Mouse (Mus musculus): ENCODE data around the gene Asf1a. TPM values are rescaled to one million over a fixed set of nuclear protein-coding genes. Genes with fewer than 3 reads are reported as not detected.

The Asf1a gene
- total and polyA plus RNA-seq, 3 experiments, result 65.1 to 91.4 TPM; not detected in 1

DNA sequence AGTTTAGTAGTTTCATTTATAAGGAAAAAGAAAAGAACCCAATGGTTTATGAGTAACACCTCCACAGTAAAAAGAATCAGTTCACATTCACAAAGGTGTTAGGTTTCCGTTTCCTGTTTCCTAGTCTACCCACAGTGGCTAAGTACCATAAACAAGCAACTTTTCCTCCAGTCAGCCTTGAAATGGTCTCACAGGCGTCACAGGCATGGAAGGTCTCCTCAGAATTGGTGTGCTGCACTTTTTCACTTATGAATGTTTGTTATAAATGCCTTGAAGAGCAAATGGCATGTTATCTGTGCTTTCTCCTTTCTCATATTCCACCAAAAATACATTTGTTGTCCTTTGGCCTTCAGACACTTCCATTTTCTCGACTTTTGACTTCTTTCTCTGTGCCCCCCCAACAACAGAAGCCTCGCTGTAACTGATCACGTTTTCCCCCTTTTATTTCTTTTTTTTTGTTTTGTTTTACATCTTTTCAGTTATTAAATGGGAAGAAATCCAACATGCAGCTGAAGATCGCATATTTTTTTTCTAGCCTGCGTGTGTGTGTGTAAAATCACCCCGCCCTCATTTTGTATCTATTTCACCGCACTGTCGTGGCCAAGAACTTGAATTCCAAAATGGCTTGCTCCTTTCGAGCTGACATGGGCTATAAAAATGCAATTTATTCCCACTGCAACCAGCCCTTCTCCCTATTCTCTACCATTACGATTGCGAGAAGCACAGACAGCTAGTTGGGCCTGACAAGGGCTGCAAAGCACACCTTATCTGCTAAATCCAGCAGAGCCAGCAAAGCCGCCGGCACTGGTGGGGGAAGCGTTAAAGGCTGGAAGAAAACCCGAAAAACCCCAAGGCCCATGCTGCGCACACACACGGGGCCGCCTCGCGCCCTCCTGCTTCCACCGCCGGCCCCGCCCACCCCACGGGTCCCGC lies 547 bp upstream of the Asf1a start:
- DNase-seq (ENCODE audit: low read depth, low spot score), result peak; percentile 91
- TF ChIP-seq ETS1 (IDR thresholded peaks at IDR 0.05; ENCODE audit: low read depth, low read length) (no peak), ELF1 (IDR thresholded peaks at IDR 0.05; ENCODE audit: low read depth, low read length) (no peak), E2F4 (IDR thresholded peaks at IDR 0.05; ENCODE audit: borderline replicate concordance, low read depth, low read length) (no peak), TAL1 (IDR thresholded peaks at IDR 0.05; ENCODE audit: low read length) (peak; percentile 46), CHD1 (IDR thresholded peaks at IDR 0.05; ENCODE audit: low read depth, low read length) (no peak; the same call in 1 of the 2 replicates), TBP (IDR thresholded peaks at IDR 0.05; ENCODE audit: low read depth, low read length) (peak; percentile 44), ZMIZ1 (IDR thresholded peaks at IDR 0.05; ENCODE audit: low read depth, low read length) (no peak), JUND (IDR thresholded peaks at IDR 0.05; ENCODE audit: low read depth, low read length) (no peak), GATA1 (IDR thresholded peaks at IDR 0.05; ENCODE audit: low read depth, low read length) (0 out of 2 replicates have a peak, but pooled peaks have one; percentile 4), MAX (IDR thresholded peaks at IDR 0.05; ENCODE audit: low read length) (peak; percentile 12; the same call in 1 of the 2 replicates), BHLHE40 (IDR thresholded peaks at IDR 0.05; ENCODE audit: borderline replicate concordance, low read depth, low read length) (no peak), ZNF384 (IDR thresholded peaks at IDR 0.05; ENCODE audit: low read depth, low read length) (peak; percentile 55), RCOR1 (IDR thresholded peaks at IDR 0.05; ENCODE audit: low read depth, low read length) (no peak), RAD21 (IDR thresholded peaks at IDR 0.05; ENCODE audit: low read depth, low read length) (no peak), ZKSCAN1 (IDR thresholded peaks at IDR 0.05; ENCODE audit: low read depth, low read length) (no peak), UBTF (IDR thresholded peaks at IDR 0.05; ENCODE audit: borderline replicate concordance, insufficient read depth, low read depth, low read length) (no peak), NELFE (IDR thresholded peaks at IDR 0.05; ENCODE audit: low read depth, low read length) (peak; percentile 58), EP300 (IDR thresholded peaks at IDR 0.05; ENCODE audit: low read depth in 1 of 2, low read length in 2 of 2) (peak in 1 of 2 experiments; percentile 4; a peak in 1 of 4 replicates), CTCF (IDR thresholded peaks at IDR 0.05 in 2 of 3, conservative IDR thresholded peaks at IDR 0.05 in 1 of 3; ENCODE audit: control insufficient read depth in 1 of 3, insufficient read depth in 1 of 3, low read depth in 2 of 3, low read length in 3 of 3, poor library complexity in 1 of 3, severe bottlenecking in 1 of 3) (no peak), POLR2AphosphoS2 (IDR thresholded peaks at IDR 0.05; ENCODE audit: low read length) (peak; percentile 82), MAFK (IDR thresholded peaks at IDR 0.05; ENCODE audit: borderline replicate concordance, low read depth, low read length) (no peak), MYB (IDR thresholded peaks at IDR 0.05; ENCODE audit: low read depth, low read length) (no peak), MAZ (IDR thresholded peaks at IDR 0.05; ENCODE audit: low read depth, low read length) (peak; percentile 19; the same call in 1 of the 2 replicates), KAT2A (conservative IDR thresholded peaks at IDR 0.05; ENCODE audit: low read depth, low read length) (no peak; the same call in 1 of the 2 replicates), POLR2AphosphoS5 (IDR thresholded peaks at IDR 0.05; ENCODE audit: borderline replicate concordance, low read depth, low read length) (peak; percentile 16; the same call in 1 of the 2 replicates), POLR2A (IDR thresholded peaks at IDR 0.05; ENCODE audit: control insufficient read depth in 1 of 2, insufficient read depth in 1 of 2, low read depth in 1 of 2, low read length in 2 of 2, poor library complexity in 1 of 2) (peak in 1 of 2 experiments; percentile 62; a peak in 3 of 4 replicates), TCF12 (IDR thresholded peaks at IDR 0.05; ENCODE audit: low read depth, low read length) (no peak; the same call in 1 of the 2 replicates), SIN3A (IDR thresholded peaks at IDR 0.05; ENCODE audit: low read length) (peak; percentile 50), USF2 (IDR thresholded peaks at IDR 0.05; ENCODE audit: borderline replicate concordance in 1 of 2, insufficient read depth in 1 of 2, low read depth in 1 of 2, low read length in 2 of 2) (no peak), GABPA (IDR thresholded peaks at IDR 0.05; ENCODE audit: low read depth, low read length) (no peak), CHD2 (IDR thresholded peaks at IDR 0.05; ENCODE audit: low read length) (no peak), MEF2A (IDR thresholded peaks at IDR 0.05; ENCODE audit: extremely low read depth, insufficient replicate concordance, low read depth, low read length, poor library complexity, severe bottlenecking) (no peak), ZC3H11A (IDR thresholded peaks at IDR 0.05; ENCODE audit: low read depth, low read length) (0 out of 2 replicates have a peak, but pooled peaks have one; percentile 11), SMC3 (IDR thresholded peaks at IDR 0.05; ENCODE audit: low read depth, low read length) (no peak), HCFC1 (IDR thresholded peaks at IDR 0.05; ENCODE audit: low read depth, low read length) (no peak)

More for the DNA sequence above, 547 bp upstream of the Asf1a start:
- Histone ChIP-seq H3K36me3 (ENCODE audit: control insufficient read depth in 1 of 2, insufficient read depth in 2 of 2, low read length in 2 of 2) (peaks cover 4 to 33% of the 10 kb centered on the region in 2 experiments), H3K4me1 (ENCODE audit: control insufficient read depth in 1 of 2, insufficient read depth in 2 of 2, low read length in 2 of 2) (peaks cover 10 to 12% of the 10 kb centered on the region in 2 experiments), H3K4me3 (ENCODE audit: control insufficient read depth in 1 of 2, insufficient read depth in 1 of 2, low read depth in 2 of 2, low read length in 2 of 2) (peak overlapping the region; percentile 75 to 87), H3K27ac (ENCODE audit: control insufficient read depth, low read depth, low read length) (peak overlapping the region; percentile 100), H3K27me3 (ENCODE audit: control insufficient read depth in 1 of 2, insufficient read depth in 2 of 2, low read length in 2 of 2) (no peaks in the 10 kb centered on the region), H3K79me2 (ENCODE audit: control insufficient read depth, insufficient read depth, low read length, poor library complexity) (peaks cover 35% of the 10 kb centered on the region), H3K9ac (ENCODE audit: control insufficient read depth, low read depth, low read length, poor library complexity, severe bottlenecking) (peak overlapping the region; percentile 88), H3K9me3 (replicated peaks; ENCODE audit: insufficient read depth, low read length) (no peaks in the 10 kb centered on the region)

All from MEL (cell line).